Mouse (Mus musculus): ENCODE measurements at regions not wholly inside any gene's neighbourhood (a gene's known extent, or its start where the extent isn't known, plus 50 kb on each side); places are given as distances from the start of the nearest gene placed in this dataset.

DNA sequence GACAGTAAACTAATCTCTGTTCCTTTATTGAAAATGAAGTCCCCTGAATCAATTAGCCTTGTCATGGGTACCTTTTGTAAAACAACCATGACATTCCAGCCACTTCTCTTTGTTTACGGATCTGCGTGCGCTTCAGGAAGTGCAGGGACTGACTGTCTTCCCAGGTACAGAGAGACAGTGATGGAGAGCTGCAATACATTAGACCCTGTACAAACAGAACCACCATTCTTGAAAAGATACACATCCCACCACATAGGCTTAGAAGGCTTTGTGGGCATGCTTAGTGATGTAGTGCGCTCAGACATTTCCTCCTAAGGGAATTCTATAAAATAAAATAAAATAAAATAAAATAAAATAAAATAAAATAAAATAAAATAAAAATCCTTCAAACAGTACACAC lies 148.8 kb upstream of the Hnrnpa3 start:
- TF ChIP-seq MYB (IDR thresholded peaks at IDR 0.05; ENCODE audit: low read depth, low read length) (no peak), ZKSCAN1 (IDR thresholded peaks at IDR 0.05; ENCODE audit: low read depth, low read length) (no peak), SMC3 (IDR thresholded peaks at IDR 0.05; ENCODE audit: low read depth, low read length) (no peak), ZMIZ1 (IDR thresholded peaks at IDR 0.05; ENCODE audit: low read depth, low read length) (no peak), TAL1 (IDR thresholded peaks at IDR 0.05; ENCODE audit: low read length) (no peak)
- Histone ChIP-seq H3K79me2 (ENCODE audit: control insufficient read depth, insufficient read depth, low read length, poor library complexity) (no peaks in the 10 kb centered on the region), H3K9ac (ENCODE audit: control insufficient read depth, low read depth, low read length, poor library complexity, severe bottlenecking) (no peak overlapping the region), H3K4me1 (ENCODE audit: control insufficient read depth in 1 of 2, insufficient read depth in 2 of 2, low read length in 2 of 2) (no peaks in the 10 kb centered on the region), H3K4me3 (ENCODE audit: control insufficient read depth in 1 of 2, insufficient read depth in 1 of 2, low read depth in 2 of 2, low read length in 2 of 2) (no peak overlapping the region), H3K27ac (ENCODE audit: control insufficient read depth, low read depth, low read length) (no peak overlapping the region), H3K36me3 (ENCODE audit: control insufficient read depth in 1 of 2, insufficient read depth in 2 of 2, low read length in 2 of 2) (no peaks in the 10 kb centered on the region), H3K9me3 (replicated peaks; ENCODE audit: insufficient read depth, low read length) (no peaks in the 10 kb centered on the region), H3K27me3 (ENCODE audit: control insufficient read depth in 1 of 2, insufficient read depth in 2 of 2, low read length in 2 of 2) (peaks cover 6 to 18% of the 10 kb centered on the region in 2 experiments)
- DNase-seq (ENCODE audit: low read depth, low spot score), result no peak

DNA sequence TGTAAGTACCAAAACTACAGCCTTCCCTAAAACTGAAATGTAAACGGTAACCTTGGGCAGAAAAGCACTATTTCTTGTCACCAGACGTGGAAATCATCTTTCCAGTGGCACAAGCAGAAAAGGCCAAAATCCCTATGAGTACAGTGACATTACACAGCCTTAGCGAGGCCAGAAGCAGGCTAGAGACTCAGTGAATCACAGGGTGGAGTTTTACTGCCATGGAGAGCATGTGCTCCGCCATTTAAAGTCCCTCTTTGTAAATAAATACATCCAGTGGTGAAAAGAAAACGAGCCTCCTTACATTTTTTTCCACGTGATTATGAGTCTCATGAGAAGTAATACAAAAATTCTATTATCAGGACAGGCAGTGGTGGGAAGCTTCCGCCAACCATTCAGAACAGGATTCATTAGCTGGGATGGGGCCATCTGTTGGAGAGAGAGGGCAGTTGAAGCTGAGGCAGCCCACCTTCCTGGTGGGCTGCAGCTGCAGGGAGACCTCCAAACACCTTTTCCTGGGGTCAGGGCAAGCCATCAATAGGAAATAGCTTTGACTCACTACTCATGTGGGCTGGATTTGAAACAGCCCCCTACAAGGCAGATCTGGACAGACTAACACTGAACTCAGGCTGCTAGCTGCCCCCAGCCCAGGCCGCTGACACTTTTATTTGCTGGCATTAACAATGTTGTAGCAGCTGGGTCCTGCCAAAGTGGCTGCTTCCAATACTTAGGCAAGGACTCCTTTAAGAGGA lies 146.5 kb upstream of the Hnrnpa3 start:
- Histone ChIP-seq H3K9ac (ENCODE audit: control insufficient read depth, low read depth, low read length, poor library complexity, severe bottlenecking) (no peak overlapping the region), H3K4me1 (ENCODE audit: control insufficient read depth in 1 of 2, insufficient read depth in 2 of 2, low read length in 2 of 2) (no peaks in the 10 kb centered on the region), H3K27me3 (ENCODE audit: control insufficient read depth in 1 of 2, insufficient read depth in 2 of 2, low read length in 2 of 2) (peaks cover 0 to 21% of the 10 kb centered on the region in 2 experiments; a peak in 3 of 4 replicates), H3K9me3 (replicated peaks; ENCODE audit: insufficient read depth, low read length) (no peaks in the 10 kb centered on the region), H3K4me3 (ENCODE audit: control insufficient read depth in 1 of 2, insufficient read depth in 1 of 2, low read depth in 2 of 2, low read length in 2 of 2) (no peak overlapping the region), H3K36me3 (ENCODE audit: control insufficient read depth in 1 of 2, insufficient read depth in 2 of 2, low read length in 2 of 2) (no peaks in the 10 kb centered on the region), H3K79me2 (ENCODE audit: control insufficient read depth, insufficient read depth, low read length, poor library complexity) (no peaks in the 10 kb centered on the region), H3K27ac (ENCODE audit: control insufficient read depth, low read depth, low read length) (no peak overlapping the region)
- no peak for DNase-seq (ENCODE audit: low read depth, low spot score)
- TF ChIP-seq MYC (IDR thresholded peaks at IDR 0.05; ENCODE audit: low read depth, low read length), result no peak
- no peak for TF ChIP-seq ZMIZ1 (IDR thresholded peaks at IDR 0.05; ENCODE audit: low read depth, low read length)
- TF ChIP-seq CHD2 (IDR thresholded peaks at IDR 0.05; ENCODE audit: low read length), result no peak
- TF ChIP-seq KAT2A (conservative IDR thresholded peaks at IDR 0.05; ENCODE audit: low read depth, low read length), result no peak
- TF ChIP-seq E2F4 (IDR thresholded peaks at IDR 0.05; ENCODE audit: borderline replicate concordance, low read depth, low read length), result no peak
- TF ChIP-seq RCOR1 (IDR thresholded peaks at IDR 0.05; ENCODE audit: low read depth, low read length), result no peak
- TF ChIP-seq BHLHE40 (IDR thresholded peaks at IDR 0.05; ENCODE audit: borderline replicate concordance, low read depth, low read length), result no peak
- TF ChIP-seq MAZ (IDR thresholded peaks at IDR 0.05; ENCODE audit: low read depth, low read length), result no peak
- no peak for TF ChIP-seq GATA1 (IDR thresholded peaks at IDR 0.05; ENCODE audit: low read depth, low read length)
- TF ChIP-seq GABPA (IDR thresholded peaks at IDR 0.05; ENCODE audit: low read depth, low read length), result no peak
- no peak for TF ChIP-seq TCF12 (IDR thresholded peaks at IDR 0.05; ENCODE audit: low read depth, low read length)

Measured in MEL (cell line).